In the genomic region with DNA sequence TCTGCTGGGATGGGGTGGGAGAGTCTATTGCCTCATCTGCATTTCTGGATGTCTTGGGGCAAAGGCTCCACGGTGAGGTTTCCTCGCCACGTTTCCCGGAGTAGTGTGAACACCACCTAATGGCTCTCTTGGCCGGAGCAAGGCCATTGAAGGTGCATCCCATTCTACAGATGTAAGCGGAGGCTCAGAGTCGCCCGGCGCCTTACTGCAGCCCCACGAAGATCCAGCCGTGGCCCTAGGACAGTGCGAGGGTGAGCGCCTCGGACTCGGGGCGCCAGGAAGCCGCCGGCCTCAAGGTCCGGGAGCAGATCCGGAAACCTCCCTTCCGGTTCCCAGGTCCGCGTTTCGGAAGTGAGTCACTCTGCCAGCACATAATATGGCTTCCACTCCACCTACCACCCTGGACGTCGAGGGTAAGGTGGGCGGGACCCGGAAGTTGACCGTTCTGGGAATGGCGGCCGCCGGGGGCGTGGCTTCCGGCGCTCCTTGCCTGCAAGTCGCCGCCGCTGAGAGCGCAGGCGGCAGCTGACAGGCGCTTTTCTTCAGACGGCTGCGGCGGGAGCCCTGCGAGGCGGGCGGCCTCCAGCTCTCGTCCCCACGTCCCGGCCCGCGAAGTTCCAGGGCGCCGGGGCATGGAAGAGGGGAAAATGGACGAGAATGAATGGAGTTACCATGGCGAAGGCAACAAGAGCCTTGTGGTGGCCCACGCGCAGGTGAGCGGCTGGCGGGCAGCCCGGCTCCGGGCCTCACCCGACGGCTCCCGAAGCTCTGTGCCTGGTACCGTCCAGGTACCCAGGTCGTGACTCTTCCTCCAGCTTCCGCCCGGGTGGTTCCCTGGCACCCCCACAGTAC, we compare ENCODE assay signal across 8 mouse cellular contexts. TPM values are rescaled to one million over a fixed set of nuclear protein-coding genes. Genes with fewer than 3 reads are reported as not detected.
DNase-seq lines count a peak whose midpoint lies in the region; ATAC-seq lines count a peak whose summit lies in the region.

TSS of gene Ippk (plus strand) at position 496 of the 852 bp plus-strand sequence.

- H3K4me3 ChIP-seq in hindbrain, embryonic 11.5 days (ENCODE audit: low read depth, low read length) = peak within 1 kb of the TSS; percentile 63

- ATAC-seq in hindbrain, embryonic 11.5 days (ENCODE audit: low FRiP score) = peak; percentile 99

- peak; percentile 99 for DNase-seq in Muller cell, postnatal 12 days (ENCODE audit: inconsistent ontology term)
- peak; percentile 99 for DNase-seq in cerebellum, adult 9-11 months
- DNase-seq in frontal cortex, adult 2 months (ENCODE audit: extremely low spot score in 1 of 2, low spot score in 1 of 2) = peak; percentile 98 to 99
- peak; percentile 99 for DNase-seq in hindbrain, embryonic 11.5 days (ENCODE audit: low spot score)
- DNase-seq in layer of hippocampus, postnatal 10 days (ENCODE audit: low spot score in 2 of 2) = peak; percentile 96 to 97
- peak; percentile 99 for DNase-seq in lung, postnatal 10 days
- peak; percentile 97 for DNase-seq in ovary, postnatal 36 days (ENCODE audit: low spot score)
- DNase-seq in thymus, postnatal 25 days = peak; percentile 98

- no peaks in the 10 kb centered on the region; the same call in 1 of the 2 replicates for H3K27me3 ChIP-seq in hindbrain, embryonic 11.5 days (ENCODE audit: control insufficient read depth, insufficient read depth, low read length)

- H3K9ac ChIP-seq in hindbrain, embryonic 11.5 days (ENCODE audit: low read depth, low read length) = peak within 1 kb of the TSS; percentile 77

- H3K4me2 ChIP-seq in hindbrain, embryonic 11.5 days (replicated peaks; ENCODE audit: low read depth, low read length) = peak within 1 kb of the TSS; percentile 93

- H3K27ac ChIP-seq in hindbrain, embryonic 11.5 days (ENCODE audit: low read depth, low read length) = peak within 1 kb of the TSS; percentile 56

- H3K36me3 ChIP-seq in hindbrain, embryonic 11.5 days (ENCODE audit: control insufficient read depth, insufficient read depth, low read length) = no peaks in the 10 kb centered on the region

- H3K4me1 ChIP-seq in hindbrain, embryonic 11.5 days (replicated peaks; ENCODE audit: control insufficient read depth, insufficient read depth, low read length) = peaks cover 4% of the 10 kb centered on the region; the same call in 1 of the 2 replicates

- under 1% methylated on average over 69 of the region's 69 CpGs for WGBS in hindbrain, embryonic 11.5 days

- H3K9me3 ChIP-seq in hindbrain, embryonic 11.5 days (ENCODE audit: control insufficient read depth, low read length) = no peaks in the 10 kb centered on the region

RNA-seq across cellular contexts. Expression of gene Ippk, which starts in this region (rescaled TPM):
- polyA plus RNA-seq in frontal cortex, adult 2 months (2012; rRNA removed) = 11.5 and 11.6 TPM in 2 replicates
- polyA plus RNA-seq in hindbrain, embryonic 11.5 days (2014; fragmentation: Nextera tagmentation; extraction: Ambion mirVana) = 14.1 and 14.6 TPM in 2 replicates
- 10 to 100 TPM; 16.4 to 16.8 TPM for total RNA-seq in layer of hippocampus, postnatal 10 days (2021)

Comparison
In these comparisons a context has a peak if more than half of its experiments do, and no peak if none do; other contexts are left out.
1. Peak in every context shown above with its lines: DNase-seq, ATAC-seq, H3K4me3 ChIP-seq and H3K27ac ChIP-seq.